Comparison of ENCODE assay signal across 27 mouse cellular contexts in the genomic region with DNA sequence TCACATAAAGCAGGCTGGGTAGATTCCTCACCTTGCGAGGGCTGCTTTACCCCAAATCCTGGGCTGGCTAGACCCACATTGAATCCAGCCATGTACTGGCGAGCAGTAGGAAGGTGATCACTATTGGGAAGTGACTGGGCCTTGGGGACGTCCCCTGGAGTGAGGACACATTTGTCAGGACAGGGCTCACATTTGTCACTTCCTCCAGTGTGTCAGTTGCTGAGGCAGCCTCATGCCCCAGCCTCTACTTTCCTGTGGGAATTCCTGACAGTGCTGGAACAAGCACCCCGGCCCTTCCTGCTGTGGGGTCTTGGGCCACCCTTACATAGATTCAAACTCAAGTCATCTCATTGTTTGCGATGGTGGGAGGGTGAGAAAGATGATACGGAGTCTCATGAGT. TPM values are rescaled to one million over a fixed set of nuclear protein-coding genes. Genes with fewer than 3 reads are reported as not detected.
A peak's percentile ranks its signal among the peaks of the same experiment; 100 is the strongest.
DNase-seq lines count a peak whose midpoint lies in the region; ATAC-seq and TF ChIP-seq lines count a peak whose summit lies in the region.
"Had no signal": no experiment of that assay in that cellular context is flagged by ENCODE, and none has a peak within 500 bp of the region (broad histone marks: within the 10 kb centered on the region; RNA-seq: fewer than 3 reads in every experiment).

No protein-coding gene starts in this region.

- 54% methylated on average over 6 of the region's 6 CpGs for WGBS in heart, embryonic 12.5 days
- WGBS in heart, postnatal 0 days = 64% methylated on average over 6 of the region's 6 CpGs

- H3K4me2 ChIP-seq in heart, embryonic 12.5 days = no peak overlapping the region
- no peak overlapping the region for H3K4me2 ChIP-seq in heart, postnatal 0 days (ENCODE audit: low read depth, low read length)
- H3K4me2 ChIP-seq: embryonic facial prominence, embryonic 15.5 days; hindbrain, embryonic 12.5 days; liver, embryonic 11.5 days; midbrain, embryonic 15.5 days; stomach, embryonic 15.5 days had no signal

- no peak overlapping the region for H3K9ac ChIP-seq in heart, embryonic 12.5 days
- no peak overlapping the region for H3K9ac ChIP-seq in heart, postnatal 0 days (replicated peaks; ENCODE audit: low read depth, low read length)
- H3K9ac ChIP-seq: embryonic facial prominence, embryonic 15.5 days; hindbrain, embryonic 12.5 days; midbrain, embryonic 15.5 days; stomach, embryonic 15.5 days had no signal

- H3K9me3 ChIP-seq in heart, embryonic 12.5 days (replicated peaks) = no peaks in the 10 kb centered on the region
- no peaks in the 10 kb centered on the region for H3K9me3 ChIP-seq in heart, postnatal 0 days (replicated peaks; ENCODE audit: control insufficient read depth, low read length)
- H3K9me3 ChIP-seq: embryonic facial prominence, embryonic 15.5 days; hindbrain, embryonic 12.5 days; midbrain, embryonic 15.5 days; stomach, embryonic 15.5 days had no signal

- TF ChIP-seq CTCF in heart, postnatal 0 days (IDR thresholded peaks at IDR 0.05; ENCODE audit: low read depth) = no peak

- no peak overlapping the region for H3K4me3 ChIP-seq in heart, embryonic 12.5 days
- H3K4me3 ChIP-seq in heart, postnatal 0 days (ENCODE audit: low read depth, low read length) = no peak overlapping the region
- H3K4me3 ChIP-seq: embryonic facial prominence, embryonic 15.5 days; hindbrain, embryonic 12.5 days; midbrain, embryonic 15.5 days; myocyte; stomach, embryonic 15.5 days had no signal

- peaks cover 78% of the 10 kb centered on the region for H3K4me1 ChIP-seq in heart, embryonic 12.5 days (replicated peaks)
- peaks cover 55% of the 10 kb centered on the region for H3K4me1 ChIP-seq in heart, postnatal 0 days (ENCODE audit: control insufficient read depth, insufficient read depth)
- H3K4me1 ChIP-seq: stomach, embryonic 15.5 days had no signal

- TF ChIP-seq EP300 in heart, postnatal 0 days (IDR thresholded peaks at IDR 0.05; ENCODE audit: low read depth) = no peak

- H3K27ac ChIP-seq in heart, embryonic 12.5 days (ENCODE audit: poor library complexity, severe bottlenecking) = peak overlapping the region; percentile 20; the same call in 1 of the 2 replicates
- peak overlapping the region; percentile 87 for H3K27ac ChIP-seq in heart, postnatal 0 days (ENCODE audit: low read depth)
- H3K27ac ChIP-seq: embryonic facial prominence, embryonic 15.5 days; hindbrain, embryonic 12.5 days; midbrain, embryonic 15.5 days; stomach, embryonic 15.5 days had no signal

- ATAC-seq in heart, embryonic 12.5 days (ENCODE audit: insufficient number of reproducible peaks, low FRiP score) = no peak
- ATAC-seq in heart, postnatal 0 days (ENCODE audit: insufficient read depth, low read depth) = no peak
- ATAC-seq: midbrain, embryonic 15.5 days had no signal

- H3K36me3 ChIP-seq in heart, embryonic 12.5 days = peaks cover 4% of the 10 kb centered on the region; the same call in 1 of the 2 replicates
- H3K36me3 ChIP-seq in heart, postnatal 0 days (replicated peaks; ENCODE audit: control insufficient read depth, insufficient read depth, low read length) = no peaks in the 10 kb centered on the region
- H3K36me3 ChIP-seq: midbrain, embryonic 15.5 days had no signal

- H3K27me3 ChIP-seq in heart, embryonic 12.5 days (replicated peaks) = no peaks in the 10 kb centered on the region
- no peaks in the 10 kb centered on the region for H3K27me3 ChIP-seq in heart, postnatal 0 days (ENCODE audit: control insufficient read depth, insufficient read depth, low read length)
- H3K27me3 ChIP-seq: embryonic facial prominence, embryonic 15.5 days; hindbrain, embryonic 12.5 days; midbrain, embryonic 15.5 days; stomach, embryonic 15.5 days had no signal

- DNase-seq in heart, adult 11 months = peak; percentile 96
- no peak for DNase-seq in heart, postnatal 25 days (ENCODE audit: low spot score)
- peak; percentile 53 for DNase-seq in kidney, adult 9 months
- DNase-seq in kidney, adult 18-20 months = no peak
- no peak for DNase-seq in heart, postnatal 0 days (ENCODE audit: low spot score)
- no peak for DNase-seq in retina, embryonic 14.5 days (ENCODE audit: low spot score)
- DNase-seq: adrenal gland, postnatal 36 days; B cell, adult 2 months; cerebellum, adult 18-20 months; cerebellum, postnatal 25 days; lung, adult 18-20 months; lung, postnatal 36 days; right cerebral cortex, postnatal 14 days; thymus, adult 18-20 months had no signal

- intact Hi-C loops in heart, postnatal 25 days (cut with DNase I) = loop anchor here (1.0 to 2.0 kb wide), 2 partner anchors 47 to 85 kb away; no protein-coding TSS in a partner anchor

RNA-seq across cellular contexts. Expression of a gene that starts 19.8 kb away (rescaled TPM):
- under 1 TPM; 0.18 to 0.34 TPM for total RNA-seq in heart, postnatal 25 days (2021)
- 0.13 TPM in 1 of 2 replicates, not detected in the other for polyA plus RNA-seq in heart, embryonic 12.5 days (2016; fragmentation: Nextera tagmentation; extraction: Ambion mirVana)
- 1.3 TPM in 1 of 2 replicates, not detected in the other for total RNA-seq in heart, postnatal 0 days (2014; rRNA removed; ENCODE audit: low replicate concordance)
- polyA plus RNA-seq in heart, postnatal 0 days (2015; fragmentation: Nextera tagmentation; extraction: Ambion mirVana) = 0.04 TPM in 1 of 2 replicates, not detected in the other
- total RNA-seq: megakaryocyte-erythroid progenitor cell, adult 5-6 weeks had no signal
- polyA plus RNA-seq: kidney, postnatal 0 days; liver, embryonic 11.5 days had no signal

RNA-seq across cellular contexts. Expression of a gene that starts 33.0 kb away (rescaled TPM):
- total RNA-seq in heart, postnatal 25 days (2021) = not detected
- polyA plus RNA-seq in heart, embryonic 12.5 days (2016; fragmentation: Nextera tagmentation; extraction: Ambion mirVana) = not detected in 2 replicates
- total RNA-seq in heart, postnatal 0 days (2014; rRNA removed; ENCODE audit: low replicate concordance) = not detected in 2 replicates
- not detected in 2 replicates for polyA plus RNA-seq in heart, postnatal 0 days (2015; fragmentation: Nextera tagmentation; extraction: Ambion mirVana)
- total RNA-seq: adrenal gland, postnatal 36 days; layer of hippocampus, postnatal 14 days; megakaryocyte-erythroid progenitor cell, adult 5-6 weeks had no signal
- polyA plus RNA-seq: embryonic facial prominence, embryonic 15.5 days; hindbrain, embryonic 12.5 days; kidney, postnatal 0 days; limb, embryonic 11.5 days; liver, embryonic 11.5 days; midbrain, embryonic 15.5 days; myocyte; neural tube, embryonic 14.5 days; spleen, adult 2 months; stomach, embryonic 15.5 days had no signal

RNA-seq across cellular contexts. Expression of a gene that starts 58.5 kb away (rescaled TPM):
- 10 to 100 TPM; 11.4 to 11.7 TPM for total RNA-seq in heart, postnatal 25 days (2021)
- 22.7 and 24.5 TPM in 2 replicates for polyA plus RNA-seq in heart, embryonic 12.5 days (2016; fragmentation: Nextera tagmentation; extraction: Ambion mirVana)
- 17.8 and 25.8 TPM in 2 replicates for total RNA-seq in heart, postnatal 0 days (2014; rRNA removed; ENCODE audit: low replicate concordance)
- polyA plus RNA-seq in heart, postnatal 0 days (2015; fragmentation: Nextera tagmentation; extraction: Ambion mirVana) = 13.3 and 13.5 TPM in 2 replicates

RNA-seq across cellular contexts. Expression of a gene that starts 58.6 kb away (rescaled TPM):
- total RNA-seq in heart, postnatal 25 days (2021) = 1 to 10 TPM in 1 of 2 experiments, under 1 TPM in 1; 0.95 to 1.2 TPM
- polyA plus RNA-seq in heart, embryonic 12.5 days (2016; fragmentation: Nextera tagmentation; extraction: Ambion mirVana) = 11.0 and 14.2 TPM in 2 replicates
- total RNA-seq in heart, postnatal 0 days (2014; rRNA removed; ENCODE audit: low replicate concordance) = 1.2 and 1.5 TPM in 2 replicates
- 3.4 and 4.8 TPM in 2 replicates for polyA plus RNA-seq in heart, postnatal 0 days (2015; fragmentation: Nextera tagmentation; extraction: Ambion mirVana)

Comparison
In these comparisons a context has a peak if more than half of its experiments do, and no peak if none do; other contexts are left out.
1. DNase-seq: peak in heart, adult 11 months (single experiment) and kidney, adult 9 months (single experiment); none in heart, postnatal 25 days (single experiment), kidney, adult 18-20 months (single experiment), heart, postnatal 0 days (single experiment) and retina, embryonic 14.5 days (single experiment).